In genomic region chr6:141797837-141798236, GRCm38 (mm10) we compare ENCODE assay signal across 9 mouse cellular contexts. TPM values are rescaled to one million over a fixed set of nuclear protein-coding genes. Genes with fewer than 3 reads are reported as not detected.
DNase-seq lines count a peak whose midpoint lies in the region; ATAC-seq lines count a peak whose summit lies in the region.
"Had no signal": no experiment of that assay in that cellular context is flagged by ENCODE, and none has a peak within 500 bp of the region (broad histone marks: within the 10 kb centered on the region; RNA-seq: fewer than 3 reads in every experiment).

No protein-coding gene starts in this region.

- H3K4me2 ChIP-seq in hindbrain, embryonic 15.5 days = no peak overlapping the region
- H3K4me2 ChIP-seq: stomach, embryonic 15.5 days had no signal

- no peaks in the 10 kb centered on the region for H3K27me3 ChIP-seq in hindbrain, embryonic 15.5 days
- H3K27me3 ChIP-seq: stomach, embryonic 15.5 days had no signal

- DNase-seq in 3T3-L1 (ENCODE audit: low read depth, low spot score) = peak; percentile 17
- peak; percentile 12 for DNase-seq in MN1 (ENCODE audit: low spot score)
- DNase-seq in embryo, embryonic 9.5 days (ENCODE audit: extremely low spot score) = peak; percentile 19
- DNase-seq in layer of hippocampus, postnatal 10 days (ENCODE audit: low spot score in 2 of 2) = peak; percentile 8 to 30
- peak; percentile 66 for DNase-seq in mesoderm, embryonic 11.5 days (ENCODE audit: low read depth, low spot score)

- H3K36me3 ChIP-seq in hindbrain, embryonic 15.5 days = no peaks in the 10 kb centered on the region
- H3K36me3 ChIP-seq: stomach, embryonic 15.5 days had no signal

- 0 out of 2 replicates have a peak, but pooled peaks have one; percentile 6 for ATAC-seq in hindbrain, embryonic 15.5 days (ENCODE audit: low FRiP score, low read depth)
- no peak for ATAC-seq in granulocyte monocyte progenitor cell, adult 5-6 weeks (replicated peaks; ENCODE audit: poor library complexity, severe bottlenecking)
- ATAC-seq in monocyte, adult 5-6 weeks (replicated peaks; ENCODE audit: insufficient number of reproducible peaks, low FRiP score, low TSS enrichment, poor library complexity, severe bottlenecking) = no peak

- H3K27ac ChIP-seq in hindbrain, embryonic 15.5 days (replicated peaks) = no peak overlapping the region
- H3K27ac ChIP-seq: stomach, embryonic 15.5 days had no signal

- H3K9ac ChIP-seq in hindbrain, embryonic 15.5 days = no peak overlapping the region
- H3K9ac ChIP-seq: stomach, embryonic 15.5 days had no signal

- no peaks in the 10 kb centered on the region for H3K9me3 ChIP-seq in hindbrain, embryonic 15.5 days
- H3K9me3 ChIP-seq: stomach, embryonic 15.5 days had no signal

- no peaks in the 10 kb centered on the region for H3K4me1 ChIP-seq in hindbrain, embryonic 15.5 days (replicated peaks)
- H3K4me1 ChIP-seq: stomach, embryonic 15.5 days had no signal

- no peak overlapping the region for H3K4me3 ChIP-seq in hindbrain, embryonic 15.5 days
- H3K4me3 ChIP-seq: stomach, embryonic 15.5 days had no signal

- 36% methylated on average over 1 of the region's 1 CpGs for WGBS in hindbrain, embryonic 15.5 days

RNA-seq across cellular contexts. Expression of gene Gm5724, which starts 24.2 kb away (rescaled TPM):
- not detected in 2 replicates for polyA plus RNA-seq in hindbrain, embryonic 15.5 days (2015; fragmentation: Nextera tagmentation; extraction: Ambion mirVana)
- total RNA-seq in layer of hippocampus, postnatal 10 days (2021) = not detected
- total RNA-seq in granulocyte monocyte progenitor cell, adult 5-6 weeks (2014; fragmentation: Nextera tagmentation) = not detected in 2 replicates
- total RNA-seq in granulocyte monocyte progenitor cell, adult 5-6 weeks (2017) = not detected in 2 replicates
- total RNA-seq in monocyte, adult 5-6 weeks (2017) = not detected in 3 replicates
- polyA plus RNA-seq: stomach, embryonic 15.5 days had no signal

RNA-seq across cellular contexts. Expression of gene Slco1a4, which starts 58.2 kb away (rescaled TPM):
- 3.1 and 4.1 TPM in 2 replicates for polyA plus RNA-seq in hindbrain, embryonic 15.5 days (2015; fragmentation: Nextera tagmentation; extraction: Ambion mirVana)
- 10 to 100 TPM; 15.0 to 17.7 TPM for total RNA-seq in layer of hippocampus, postnatal 10 days (2021)
- not detected in 2 replicates for total RNA-seq in granulocyte monocyte progenitor cell, adult 5-6 weeks (2014; fragmentation: Nextera tagmentation)
- total RNA-seq in granulocyte monocyte progenitor cell, adult 5-6 weeks (2017) = not detected in 2 replicates
- total RNA-seq in monocyte, adult 5-6 weeks (2017) = not detected in 3 replicates
- polyA plus RNA-seq: stomach, embryonic 15.5 days had no signal

Comparison
In these comparisons a context has a peak if more than half of its experiments do, and no peak if none do; other contexts are left out.
1. DNase-seq: peak in every context shown above with its lines; median percentile 66 in mesoderm, embryonic 11.5 days; 19 in embryo, embryonic 9.5 days; 19 in layer of hippocampus, postnatal 10 days; 17 in 3T3-L1; 12 in MN1.
2. RNA of gene Slco1a4, which starts 58.2 kb away (total RNA-seq): 15.0 to 17.7 TPM in layer of hippocampus, postnatal 10 days; not detected in granulocyte monocyte progenitor cell, adult 5-6 weeks and not detected in monocyte, adult 5-6 weeks; every median in the first group is over 10 times any median in the second.